Mouse (Mus musculus): ENCODE results near the gene Eml2. TPM values are rescaled to one million over a fixed set of nuclear protein-coding genes. Genes with fewer than 3 reads are reported as not detected.
"Not testable (repeated sequence)": the region's sequence is repeated elsewhere in the genome, so short reads cannot be mapped to it uniquely, and the experiment has no call there.

Gene Eml2
- total RNA-seq, 1 experiment: 29.8 TPM

DNA sequence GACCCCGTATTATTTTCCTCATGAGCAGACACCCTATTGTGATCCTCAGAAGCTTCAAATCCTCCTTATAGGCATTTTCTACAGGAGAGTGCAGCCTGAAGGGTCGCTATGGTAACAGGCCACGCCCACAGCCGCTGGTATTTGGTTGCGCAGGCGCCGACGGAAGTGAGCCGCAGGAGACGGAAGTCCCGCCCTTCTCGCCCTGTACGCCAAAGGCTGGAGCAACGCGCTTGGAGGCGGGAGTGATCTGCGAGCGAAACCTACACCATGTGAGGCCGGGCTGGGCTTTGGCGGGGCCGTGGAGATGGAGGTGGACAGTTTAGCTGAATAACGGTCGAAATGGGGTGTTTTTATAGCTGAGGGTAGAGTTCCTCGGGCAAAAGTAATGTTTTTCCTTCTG is 26.6 kb upstream of the Eml2 start, which contains the start of gene Snrpd2:
TSS of gene Snrpd2 (plus strand) at position 97 of the 400 bp plus-strand sequence.
- no peaks in the 10 kb centered on the region for H3K9me3 ChIP-seq (ENCODE audit: control insufficient read depth, insufficient read depth, low read depth, low read length)
- TF ChIP-seq HCFC1 (IDR thresholded peaks at IDR 0.05; ENCODE audit: borderline replicate concordance, insufficient read depth, low read length): no peak; the same call in 1 of the 2 replicates
- TF ChIP-seq ZC3H11A (IDR thresholded peaks at IDR 0.05; ENCODE audit: borderline replicate concordance, low read depth, low read length): no peak
- no peak for TF ChIP-seq MAFK (IDR thresholded peaks at IDR 0.05; ENCODE audit: insufficient read depth, low read depth, low read length)
- TF ChIP-seq CHD2 (IDR thresholded peaks at IDR 0.05; ENCODE audit: low read depth, low read length): no peak
- no peak for TF ChIP-seq ZNF384 (IDR thresholded peaks at IDR 0.05; ENCODE audit: low read depth, low read length)
- H3K27ac ChIP-seq (ENCODE audit: insufficient read depth, low read depth, low read length, poor library complexity, severe bottlenecking): peak within 1 kb of the TSS; percentile 14; the same call in 1 of the 2 replicates
- peak within 1 kb of the TSS; percentile 93 for H3K9ac ChIP-seq (ENCODE audit: insufficient read depth, low read depth, low read length, poor library complexity, severe bottlenecking)
- in situ Hi-C loops (cut with MboI; ENCODE audit: low sequenced_read_pairs in 2 of 2, unreplicated experiment in 2 of 2): no loop called here
- peaks cover 5 to 7% of the 10 kb centered on the region in 2 experiments; a peak in 1 of 4 replicates for H3K4me1 ChIP-seq (ENCODE audit: control insufficient read depth in 2 of 2, insufficient read depth in 2 of 2, low read length in 2 of 2, poor library complexity in 1 of 2)
- DNase-seq (ENCODE audit: low read depth, low spot score): peak; percentile 95
- peak within 1 kb of the TSS; percentile 82 to 90 for H3K4me3 ChIP-seq (ENCODE audit: insufficient read depth in 1 of 2, low read depth in 1 of 2, low read length in 2 of 2, poor library complexity in 1 of 2, severe bottlenecking in 1 of 2)
- H3K36me3 ChIP-seq (ENCODE audit: control insufficient read depth, insufficient read depth, low read length, poor library complexity, severe bottlenecking): peaks cover 28% of the 10 kb centered on the region

DNA sequence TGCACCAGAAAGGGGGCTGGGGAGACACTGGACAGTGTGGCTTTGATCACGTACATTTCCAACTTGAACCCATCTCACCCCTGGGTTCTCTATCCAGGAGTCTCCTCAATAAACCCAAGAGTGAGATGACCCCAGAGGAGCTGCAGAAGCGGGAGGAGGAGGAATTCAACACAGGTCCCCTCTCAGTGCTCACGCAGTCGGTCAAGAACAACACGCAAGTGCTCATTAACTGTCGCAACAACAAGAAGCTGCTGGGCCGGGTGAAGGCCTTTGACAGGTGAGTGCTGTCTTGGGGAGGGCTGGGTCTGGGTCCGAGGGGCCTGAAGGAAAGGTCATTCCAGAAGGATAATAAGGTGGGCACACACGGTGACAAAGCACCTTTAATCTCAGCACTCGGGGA is 25.1 kb upstream of the Eml2 start:
- DNase-seq (ENCODE audit: low read depth, low spot score); H3K27ac ChIP-seq (ENCODE audit: insufficient read depth, low read depth, low read length, poor library complexity, severe bottlenecking); H3K9me3 ChIP-seq (ENCODE audit: control insufficient read depth, insufficient read depth, low read depth, low read length); H3K4me3 ChIP-seq (ENCODE audit: insufficient read depth in 1 of 2, low read depth in 1 of 2, low read length in 2 of 2, poor library complexity in 1 of 2, severe bottlenecking in 1 of 2); in situ Hi-C loops (cut with MboI; ENCODE audit: low sequenced_read_pairs in 2 of 2, unreplicated experiment in 2 of 2); H3K9ac ChIP-seq (ENCODE audit: insufficient read depth, low read depth, low read length, poor library complexity, severe bottlenecking); H3K4me1 ChIP-seq (ENCODE audit: control insufficient read depth in 2 of 2, insufficient read depth in 2 of 2, low read length in 2 of 2, poor library complexity in 1 of 2): not testable (repeated sequence)
- H3K36me3 ChIP-seq (ENCODE audit: control insufficient read depth, insufficient read depth, low read length, poor library complexity, severe bottlenecking): peaks cover 28% of the 10 kb centered on the region

DNA sequence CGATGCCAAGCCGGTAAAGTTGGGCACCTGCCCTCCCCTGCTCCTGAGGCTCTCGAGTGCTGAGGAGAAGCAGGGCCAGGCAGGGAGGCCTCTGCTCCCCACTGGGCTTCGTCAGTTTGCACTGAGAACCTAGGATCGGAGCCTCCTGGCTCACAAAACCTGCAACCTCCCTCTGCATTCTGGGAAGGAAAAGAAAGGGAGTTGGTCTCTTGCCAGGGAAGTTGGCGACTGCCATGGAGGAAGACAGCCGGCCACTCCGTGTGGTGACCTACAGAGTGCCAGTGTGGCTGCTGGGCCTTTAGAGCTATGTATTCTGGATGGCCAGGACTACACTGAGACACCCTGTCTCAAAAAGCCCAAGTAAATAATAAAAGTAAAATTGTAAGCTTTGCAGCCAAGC is 21.4 kb upstream of the Eml2 start:
- H3K9me3 ChIP-seq (ENCODE audit: control insufficient read depth, insufficient read depth, low read depth, low read length): no peaks in the 10 kb centered on the region
- no peak overlapping the region for H3K27ac ChIP-seq (ENCODE audit: insufficient read depth, low read depth, low read length, poor library complexity, severe bottlenecking)
- H3K4me1 ChIP-seq (ENCODE audit: control insufficient read depth in 2 of 2, insufficient read depth in 2 of 2, low read length in 2 of 2, poor library complexity in 1 of 2): peaks cover 5 to 18% of the 10 kb centered on the region in 2 experiments; a peak in 2 of 4 replicates
- in situ Hi-C loops (cut with MboI; ENCODE audit: low sequenced_read_pairs in 2 of 2, unreplicated experiment in 2 of 2): no loop called here
- DNase-seq (ENCODE audit: low read depth, low spot score): no peak
- no peak overlapping the region for H3K4me3 ChIP-seq (ENCODE audit: insufficient read depth in 1 of 2, low read depth in 1 of 2, low read length in 2 of 2, poor library complexity in 1 of 2, severe bottlenecking in 1 of 2)
- TF ChIP-seq MAFK (IDR thresholded peaks at IDR 0.05; ENCODE audit: insufficient read depth, low read depth, low read length) (no peak), HCFC1 (IDR thresholded peaks at IDR 0.05; ENCODE audit: borderline replicate concordance, insufficient read depth, low read length) (no peak), ZC3H11A (IDR thresholded peaks at IDR 0.05; ENCODE audit: borderline replicate concordance, low read depth, low read length) (no peak), ZNF384 (IDR thresholded peaks at IDR 0.05; ENCODE audit: low read depth, low read length) (no peak), CHD2 (IDR thresholded peaks at IDR 0.05; ENCODE audit: low read depth, low read length) (no peak)
- no peak overlapping the region for H3K9ac ChIP-seq (ENCODE audit: insufficient read depth, low read depth, low read length, poor library complexity, severe bottlenecking)
- peaks cover 31% of the 10 kb centered on the region for H3K36me3 ChIP-seq (ENCODE audit: control insufficient read depth, insufficient read depth, low read length, poor library complexity, severe bottlenecking)

DNA sequence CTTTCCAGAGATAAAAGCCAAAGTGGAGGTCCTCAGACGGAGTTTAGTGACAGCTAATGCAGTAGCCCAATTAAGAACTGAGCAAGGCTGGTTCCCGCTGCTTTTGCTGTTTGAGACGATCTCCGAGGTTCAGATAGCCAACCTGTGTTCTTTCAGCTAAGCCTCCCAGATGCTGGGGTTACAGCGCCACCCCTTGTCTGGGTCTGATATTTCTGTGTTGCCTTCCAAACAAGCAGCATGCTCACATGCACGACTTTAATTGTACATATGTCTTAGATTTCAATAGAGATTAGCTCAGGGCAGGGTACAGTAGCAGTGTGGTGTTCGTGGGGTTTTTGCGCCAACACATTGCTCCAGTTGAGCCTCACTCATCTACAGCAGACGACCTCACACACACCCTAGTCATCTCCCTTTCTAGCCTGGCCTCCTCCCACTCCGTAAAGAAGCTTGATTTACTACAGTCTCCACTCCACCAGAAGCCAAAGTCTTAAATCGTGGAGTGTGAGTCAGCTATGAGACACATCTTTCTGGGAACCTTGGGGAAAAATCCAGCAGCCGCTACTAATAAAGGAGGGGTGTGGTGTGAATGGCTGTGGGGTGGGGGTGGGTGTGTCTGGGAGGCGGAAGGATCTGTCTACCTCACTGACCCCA is 20.3 kb upstream of the Eml2 start:
- Histone ChIP-seq H3K27ac (ENCODE audit: insufficient read depth, low read depth, low read length, poor library complexity, severe bottlenecking) (no peak overlapping the region), H3K4me3 (ENCODE audit: insufficient read depth in 1 of 2, low read depth in 1 of 2, low read length in 2 of 2, poor library complexity in 1 of 2, severe bottlenecking in 1 of 2) (no peak overlapping the region), H3K9me3 (ENCODE audit: control insufficient read depth, insufficient read depth, low read depth, low read length) (no peaks in the 10 kb centered on the region), H3K9ac (ENCODE audit: insufficient read depth, low read depth, low read length, poor library complexity, severe bottlenecking) (no peak overlapping the region), H3K36me3 (ENCODE audit: control insufficient read depth, insufficient read depth, low read length, poor library complexity, severe bottlenecking) (peaks cover 28% of the 10 kb centered on the region), H3K4me1 (ENCODE audit: control insufficient read depth in 2 of 2, insufficient read depth in 2 of 2, low read length in 2 of 2, poor library complexity in 1 of 2) (peaks cover 0 to 15% of the 10 kb centered on the region in 2 experiments; a peak in 2 of 4 replicates)
- in situ Hi-C loops (cut with MboI; ENCODE audit: low sequenced_read_pairs in 2 of 2, unreplicated experiment in 2 of 2): no loop called here
- TF ChIP-seq HCFC1 (IDR thresholded peaks at IDR 0.05; ENCODE audit: borderline replicate concordance, insufficient read depth, low read length) (no peak), MAFK (IDR thresholded peaks at IDR 0.05; ENCODE audit: insufficient read depth, low read depth, low read length) (no peak), ZC3H11A (IDR thresholded peaks at IDR 0.05; ENCODE audit: borderline replicate concordance, low read depth, low read length) (no peak), ZNF384 (IDR thresholded peaks at IDR 0.05; ENCODE audit: low read depth, low read length) (no peak), CHD2 (IDR thresholded peaks at IDR 0.05; ENCODE audit: low read depth, low read length) (no peak)
- no peak for DNase-seq (ENCODE audit: low read depth, low spot score)
